Mouse (Mus musculus): ENCODE results near the gene Plin5.
"Not testable (repeated sequence)": the region's sequence is repeated elsewhere in the genome, so short reads cannot be mapped to it uniquely, and the experiment has no call there.

The Plin5 gene

DNA sequence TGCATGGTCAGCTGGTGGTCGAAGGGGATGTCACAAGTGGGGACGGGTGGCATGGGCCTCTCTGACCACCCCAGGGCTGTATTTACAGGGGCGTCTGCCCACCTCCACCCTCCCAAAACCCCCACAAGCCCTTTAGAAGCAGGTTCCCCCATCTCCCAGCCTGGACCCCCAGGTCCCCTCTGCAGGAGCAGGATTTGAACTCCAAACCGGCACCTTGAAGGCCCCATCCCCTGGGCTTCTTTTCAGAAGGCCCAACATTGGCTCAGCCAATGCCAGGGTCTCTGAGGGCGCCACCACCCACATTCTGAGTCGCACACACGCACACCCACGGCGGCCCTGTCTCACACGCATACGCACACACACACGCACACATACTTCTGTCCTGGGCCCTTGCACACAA is 5.8 kb upstream of the Plin5 start:
- CTCF ChIA-PET: interaction anchor here in 3 of 4 experiments (0.5 to 1.5 kb wide), 3 partner anchors 9 to 70 kb away, joined by 3 read pairs; no protein-coding TSS in a partner anchor
- POLR2A ChIA-PET: no interaction called here

DNA sequence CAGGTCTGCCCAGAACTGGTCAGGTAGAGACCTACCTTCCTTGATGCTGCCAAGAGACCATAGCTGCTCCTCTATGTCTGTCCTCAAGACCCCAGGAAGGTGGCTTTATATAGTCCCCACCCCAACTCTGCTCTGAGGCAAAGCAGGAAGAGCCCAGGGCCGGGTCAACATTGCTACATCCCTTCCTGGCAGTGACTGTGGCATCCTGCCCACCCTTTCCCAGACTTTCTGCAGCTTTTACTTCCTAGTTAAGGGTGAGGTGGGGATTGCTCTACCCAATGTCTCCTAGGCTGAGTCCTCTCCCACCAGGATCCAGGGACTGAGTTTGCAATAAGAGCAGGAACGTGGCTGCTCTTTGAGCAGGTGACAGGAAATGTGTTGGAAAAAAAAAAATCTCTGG is 4.4 kb upstream of the Plin5 start, which contains the start of gene Lrg1:
Lrg1 (minus strand) TSS at position 176 of the 400 bp plus-strand sequence.
- ChIA-PET POLR2A (interaction anchor here in 2 of 4 experiments (0.7 to 1.4 kb wide), 4 partner anchors 13 to 244 kb away, joined by 3 read pairs; no protein-coding TSS in a partner anchor), CTCF (interaction anchor here in 3 of 4 experiments (1.0 to 2.5 kb wide), 6 partner anchors 8 to 12 kb away, joined by 3 to 11 read pairs (median 5); no protein-coding TSS in a partner anchor)

DNA sequence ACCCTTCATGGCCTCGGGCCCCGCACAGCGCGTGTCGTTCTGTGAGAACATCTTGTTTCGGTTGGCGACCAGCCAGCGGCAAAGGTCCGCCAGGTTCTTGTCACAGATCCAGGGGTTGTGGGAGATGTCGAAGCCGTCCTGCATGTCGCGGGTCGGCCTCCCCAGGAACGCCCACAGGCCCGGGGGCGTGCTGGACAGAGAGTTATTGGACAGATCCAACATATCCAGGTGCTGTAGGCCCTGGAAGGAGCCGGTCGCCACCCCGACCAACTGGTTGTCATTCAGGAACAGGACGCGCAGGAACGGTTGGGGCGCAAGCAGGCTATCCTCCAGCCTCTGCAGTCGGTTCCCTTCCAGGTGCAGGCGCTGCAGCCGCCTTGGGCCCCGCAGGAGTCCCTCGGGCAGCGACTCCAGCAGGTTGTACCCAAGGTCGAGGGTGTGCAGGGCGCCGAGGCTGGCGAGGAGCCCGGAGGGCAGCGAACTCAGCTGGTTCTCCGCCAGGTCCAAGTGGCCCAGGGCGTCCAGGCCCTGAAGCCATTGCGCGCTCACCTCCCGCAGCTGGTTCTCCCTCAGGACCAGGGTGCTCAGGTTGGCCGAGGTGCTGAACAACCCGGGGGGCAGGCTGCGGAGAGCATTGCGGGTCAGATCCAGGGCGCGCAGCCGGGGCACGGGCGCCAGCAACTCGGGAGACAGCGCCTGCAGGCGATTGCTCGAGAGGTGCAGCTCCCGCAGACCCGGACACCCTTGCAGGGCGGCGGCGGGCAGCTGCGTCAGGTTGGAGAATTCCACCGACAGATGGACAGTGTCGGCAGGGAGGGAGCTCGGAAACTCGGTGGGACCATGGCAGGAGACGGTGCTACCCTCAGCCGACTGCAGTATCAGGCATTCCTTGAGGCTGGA is 2.8 kb upstream of the Plin5 start:
- POLR2A ChIA-PET: interaction anchor here in 3 of 4 experiments (0.9 to 2.7 kb wide), 7 partner anchors 11 to 99 kb away, joined by 3 to 9 read pairs (median 4); partner anchors contain the start of genes Hdgfl2 (in 2 of the 3), Dpp9 (in 1 of the 3) and Ubxn6 (in 1 of the 3)
- CTCF ChIA-PET: interaction anchor here (0.6 to 2.5 kb wide), 13 partner anchors 8 to 206 kb away, joined by 3 to 11 read pairs (median 5); partner anchors contain the start of genes Kdm4b (in 1 of the 4) and Sh3gl1 (in 1 of the 4)

DNA sequence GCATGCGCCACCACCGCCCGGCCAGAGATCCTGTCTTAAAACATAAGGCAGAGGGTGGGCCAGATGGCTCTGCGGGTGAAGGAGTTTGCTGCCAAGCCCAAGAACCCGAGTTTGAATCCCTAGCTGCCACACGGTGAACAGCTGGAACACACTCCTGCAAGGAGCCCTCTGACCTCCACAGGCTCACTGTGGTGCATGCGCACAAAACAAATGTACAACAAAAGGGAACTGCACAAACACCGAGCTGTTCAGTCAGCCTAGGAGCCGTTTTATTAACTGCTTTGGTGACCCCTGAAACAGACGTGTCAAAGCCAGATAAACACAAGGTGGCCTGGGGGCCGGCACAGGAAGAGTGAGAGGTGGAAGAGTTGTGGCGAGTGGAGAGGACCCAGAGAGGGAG is 2.0 kb upstream of the Plin5 start:
- POLR2A ChIA-PET: interaction anchor here in 3 of 4 experiments (0.5 to 2.7 kb wide), 7 partner anchors 12 to 347 kb away, joined by 3 to 9 read pairs (median 3); partner anchors contain the start of gene Hdgfl2 (in 1 of the 3)

DNA sequence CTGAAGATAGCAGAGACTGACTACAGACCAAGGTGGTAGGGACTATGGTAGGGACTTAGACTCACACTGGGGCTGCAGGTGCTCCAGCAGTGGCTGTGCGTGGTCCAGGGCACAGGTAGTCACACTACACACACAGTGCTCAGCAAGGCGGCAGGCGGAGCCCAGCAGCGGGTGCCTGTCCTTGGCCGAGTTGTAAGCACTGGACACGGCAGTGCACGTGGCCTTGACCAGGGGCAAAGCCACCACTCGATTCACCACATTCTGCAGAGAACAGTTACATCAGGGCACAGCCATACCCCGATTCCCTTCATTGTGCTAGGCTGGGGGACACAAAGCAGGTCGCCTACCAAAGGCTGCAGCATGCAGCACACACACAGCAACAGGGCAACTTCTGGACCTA is 1.2 kb downstream of the Plin5 start:
- POLR2A ChIA-PET: interaction anchor here in 2 of 4 experiments (0.6 kb wide), 2 partner anchors 26 to 228 kb away, joined by 3 to 4 read pairs; no protein-coding TSS in a partner anchor
- CTCF ChIA-PET: interaction anchor here in 3 of 4 experiments (0.6 to 1.4 kb wide), 6 partner anchors 9 to 161 kb away, joined by 3 to 9 read pairs (median 4); partner anchors contain the start of genes Sh3gl1 (in 1 of the 3) and Ticam1 (in 1 of the 3)

More for the DNA sequence above, 2.0 kb upstream of the Plin5 start:
- CTCF ChIA-PET: interaction anchor here in 2 of 4 experiments (0.6 to 1.6 kb wide), 3 partner anchors 12 to 144 kb away, joined by 4 to 7 read pairs (median 4); no protein-coding TSS in a partner anchor

DNA sequence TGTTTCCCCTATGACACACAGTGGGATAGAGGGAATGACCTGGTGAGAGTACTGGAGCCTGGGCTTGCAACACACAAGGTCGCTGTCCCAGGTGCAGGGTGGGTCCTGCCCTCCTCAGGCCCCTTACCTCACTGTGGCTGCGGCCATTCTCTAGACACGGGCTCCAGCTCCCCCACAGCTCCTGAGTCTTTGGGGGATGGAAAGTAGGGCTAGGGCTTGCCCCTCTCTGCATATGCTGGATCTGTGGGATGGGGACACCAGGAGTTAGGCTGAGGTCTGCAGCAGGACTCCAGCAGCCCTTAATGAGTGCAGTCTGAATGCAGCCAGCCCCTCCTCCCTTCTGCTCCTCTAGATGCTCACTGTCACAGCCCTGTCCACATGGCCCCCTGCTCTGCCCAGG is 4.7 kb downstream of the Plin5 start:
- POLR2A ChIA-PET: interaction anchor here in 1 of 4 experiments (1.0 to 1.9 kb wide), 4 partner anchors 13 to 142 kb away, joined by 3 to 4 read pairs (median 3); partner anchors contain the start of gene Hdgfl2

DNA sequence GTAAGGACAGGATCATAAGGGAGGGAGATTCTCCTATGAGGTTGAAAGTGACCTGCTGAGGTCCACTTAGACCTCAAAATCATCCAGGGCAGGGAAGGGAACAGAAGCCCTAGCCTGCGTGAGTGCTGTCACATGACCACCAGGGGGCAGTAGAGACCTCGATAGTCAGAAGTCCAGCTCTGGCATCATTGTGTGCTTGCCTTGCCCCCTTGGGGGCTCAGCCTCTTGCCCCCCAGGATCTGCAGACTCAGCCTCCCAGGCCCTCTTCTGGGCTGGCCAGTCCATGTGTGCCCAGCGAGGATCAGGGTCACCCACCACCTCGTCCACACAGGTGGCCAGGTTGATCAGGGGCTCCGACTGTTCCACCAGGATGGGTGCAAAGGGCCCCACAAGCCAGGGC is 5.5 kb downstream of the Plin5 start:
- CTCF ChIA-PET: interaction anchor here (0.5 to 2.6 kb wide), 49 partner anchors 9 to 441 kb away, joined by 3 to 18 read pairs (median 4); partner anchors contain the start of genes Lrg1 (in 2 of the 4), Sema6b (in 2 of the 4) and Dpp9 (in 1 of the 4)
- POLR2A ChIA-PET: interaction anchor here in 3 of 4 experiments (0.7 to 1.9 kb wide), 8 partner anchors 14 to 239 kb away, joined by 3 to 4 read pairs (median 3); partner anchors contain the start of gene Hdgfl2 (in 1 of the 3)

More for the DNA sequence above, 4.7 kb downstream of the Plin5 start:
- CTCF ChIA-PET: interaction anchor here in 3 of 4 experiments (1.0 to 2.6 kb wide), 15 partner anchors 8 to 440 kb away, joined by 3 to 18 read pairs (median 5); no protein-coding TSS in a partner anchor

DNA sequence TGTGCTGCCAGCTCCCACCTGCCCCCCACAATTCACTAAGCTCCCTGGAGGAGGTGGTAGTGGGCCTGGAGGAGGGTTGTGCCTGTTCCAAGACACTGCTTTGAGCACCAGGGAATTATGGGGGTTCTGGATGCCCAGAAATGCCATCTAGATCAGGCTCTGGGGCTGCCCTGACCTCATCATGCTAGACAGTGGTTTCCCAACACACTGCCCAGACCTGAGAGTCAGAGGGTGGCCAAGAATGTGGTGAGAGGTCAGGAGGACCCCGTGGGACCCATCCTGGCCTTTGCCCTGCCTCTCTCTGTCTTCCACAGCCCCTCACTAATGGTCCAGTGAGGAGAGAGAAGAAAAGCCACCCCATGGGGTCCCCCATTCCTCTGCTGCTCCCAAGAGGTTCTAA is 6.4 kb downstream of the Plin5 start:
- CTCF ChIA-PET: interaction anchor here (0.9 to 2.6 kb wide), 23 partner anchors 9 to 240 kb away, joined by 3 to 18 read pairs (median 5); partner anchors contain the start of genes Dpp9 (in 1 of the 4), Lrg1 (in 1 of the 4) and Sema6b (in 1 of the 4)
- POLR2A ChIA-PET: interaction anchor here in 2 of 4 experiments (0.7 to 1.1 kb wide), 3 partner anchors 15 to 521 kb away, joined by 3 to 4 read pairs (median 3); no protein-coding TSS in a partner anchor

DNA sequence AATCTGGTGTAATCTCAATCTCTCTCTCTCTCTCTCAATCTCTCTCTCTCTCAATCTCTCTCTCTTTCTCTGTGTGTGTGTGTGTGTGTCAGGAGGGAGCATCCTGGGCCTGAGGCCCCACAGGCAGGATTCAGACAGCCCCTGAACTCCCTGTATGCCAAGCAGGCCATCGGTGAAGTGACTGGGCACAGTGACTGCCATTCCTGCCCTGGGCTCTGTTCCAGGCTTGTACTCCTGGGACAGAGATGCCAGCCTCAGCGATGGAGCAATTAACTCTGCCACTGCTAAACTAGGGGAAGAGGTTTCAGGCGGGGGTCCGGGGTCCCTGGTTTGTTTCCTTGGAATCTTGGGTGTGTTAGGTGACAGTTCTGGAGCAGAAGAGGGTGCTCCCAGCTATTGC is 6.8 kb downstream of the Plin5 start:
- POLR2A ChIA-PET: no interaction called here
- CTCF ChIA-PET: interaction anchor here in 2 of 4 experiments (2.1 to 2.6 kb wide), 3 partner anchors 14 to 153 kb away, joined by 9 to 18 read pairs (median 10); no protein-coding TSS in a partner anchor

DNA sequence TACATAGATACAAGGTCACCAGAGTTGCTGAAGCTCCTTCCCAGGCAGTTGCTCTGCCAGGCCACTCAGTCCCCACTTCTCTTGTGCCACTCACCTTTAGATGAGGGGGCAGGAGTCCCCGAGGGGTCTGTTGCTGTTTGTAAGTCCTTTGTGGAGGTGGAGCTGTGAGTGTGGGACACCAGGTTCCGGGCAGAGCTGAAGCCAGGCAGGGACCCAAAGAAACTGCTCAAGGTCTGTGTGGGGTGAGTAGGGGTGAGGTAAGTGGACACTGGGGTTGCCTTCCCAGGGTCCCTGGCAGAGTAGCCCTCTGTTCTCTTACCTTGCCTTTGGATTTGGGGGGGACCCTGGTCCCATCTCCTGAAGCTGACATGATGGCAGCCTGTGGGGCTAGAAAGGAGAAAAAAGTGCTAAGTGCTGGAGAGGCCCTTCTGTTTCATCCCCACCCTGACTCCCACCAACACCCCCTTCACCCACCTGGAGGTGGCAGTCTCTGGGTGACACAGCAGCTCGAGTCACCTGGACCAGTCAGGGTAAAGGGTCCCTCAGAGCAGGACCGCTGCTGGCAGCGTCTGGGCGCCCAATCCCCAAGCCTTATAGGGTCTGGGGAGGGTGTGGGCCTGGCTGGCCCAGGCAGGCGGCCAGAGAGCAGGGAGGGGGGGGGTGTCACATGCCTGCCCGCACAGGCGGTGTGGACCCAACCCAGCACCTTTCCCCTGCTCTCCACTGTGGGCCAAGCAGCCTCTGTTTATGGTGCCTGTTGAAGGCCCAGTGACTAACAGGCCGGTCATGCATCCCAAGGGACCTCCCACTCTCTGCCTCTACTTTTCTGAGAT is 8.0 kb downstream of the Plin5 start, which contains the start of gene Plin4:
Plin4 (minus strand) TSS at position 585 of the 833 bp plus-strand sequence.
- ChIA-PET POLR2A (interaction anchor here in 2 of 4 experiments (0.8 to 2.4 kb wide), 10 partner anchors 8 to 152 kb away, joined by 3 to 9 read pairs (median 3); partner anchors contain the start of genes Chaf1a (in 1 of the 2), Hdgfl2 (in 1 of the 2) and Plin5 (in 1 of the 2)), CTCF (interaction anchor here in 2 of 4 experiments (0.6 to 1.8 kb wide), 6 partner anchors 8 to 242 kb away, joined by 3 to 7 read pairs (median 4); partner anchors contain the start of genes Plin5 (in 1 of the 2) and Sh3gl1 (in 1 of the 2))

DNA sequence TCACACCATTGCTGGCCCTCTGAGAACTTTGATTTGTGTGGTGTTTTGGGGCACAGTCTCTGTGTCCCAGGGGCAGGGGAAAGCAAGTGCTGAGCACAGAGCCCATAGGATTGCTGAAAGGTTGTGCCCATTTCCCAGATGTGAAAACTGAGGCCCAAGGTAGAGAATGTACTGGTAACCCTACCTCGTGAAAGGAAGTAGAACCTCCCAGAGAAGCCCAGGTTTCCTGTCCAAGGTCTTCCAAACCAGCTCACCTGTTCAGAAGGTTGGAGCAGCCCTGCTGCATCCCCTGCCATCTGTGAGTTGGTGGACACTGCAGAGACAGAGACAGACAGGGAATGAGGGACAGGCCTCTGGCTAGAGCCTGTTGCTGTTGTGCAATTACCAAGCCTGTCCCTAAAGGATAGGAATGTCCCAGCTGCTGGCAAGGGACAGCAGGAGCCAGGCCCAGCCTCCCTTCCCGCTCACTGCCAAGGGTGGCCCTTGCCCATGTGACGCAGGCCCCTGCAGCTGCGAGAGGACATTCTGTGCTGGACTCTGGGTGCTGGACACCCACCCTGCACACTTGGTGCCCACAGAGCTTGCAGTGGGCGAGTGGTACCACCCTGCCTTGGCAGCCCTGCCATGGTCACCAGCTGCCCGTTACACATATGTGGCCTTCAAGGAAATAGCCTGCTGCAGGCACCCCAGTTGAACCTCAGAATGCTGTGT is 8.9 kb downstream of the Plin5 start:
- POLR2A ChIA-PET: interaction anchor here in 2 of 4 experiments (0.8 to 2.4 kb wide), 9 partner anchors 9 to 117 kb away, joined by 3 to 9 read pairs (median 3); partner anchors contain the start of genes Chaf1a (in 1 of the 2), Hdgfl2 (in 1 of the 2) and Plin5 (in 1 of the 2)
- CTCF ChIA-PET: interaction anchor here in 1 of 4 experiments (1.2 to 1.8 kb wide), 2 partner anchors 9 to 23 kb away, joined by 6 to 7 read pairs; partner anchors contain the start of gene Plin5

DNA sequence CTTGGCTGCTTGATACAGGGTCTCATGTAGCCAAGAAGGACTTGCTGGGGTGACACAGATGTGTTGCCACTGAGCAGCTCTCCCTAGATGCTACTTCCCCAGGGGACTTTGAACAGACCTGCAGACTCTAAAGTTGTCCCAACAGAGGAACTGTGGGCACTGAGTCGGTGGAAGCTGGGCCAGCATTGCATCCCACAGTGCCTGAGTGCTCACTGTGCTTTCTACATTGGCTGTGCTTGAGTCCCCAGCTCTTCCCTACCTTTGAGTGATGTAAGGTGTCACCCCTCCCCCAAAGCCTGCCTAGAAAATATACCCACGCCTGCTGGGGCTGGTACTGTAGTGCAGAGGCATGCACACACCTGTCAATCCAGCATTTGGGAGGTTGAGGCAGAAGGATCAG is 9.7 kb downstream of the Plin5 start:
- POLR2A ChIA-PET: interaction anchor here in 1 of 4 experiments (1.1 to 2.4 kb wide), 2 partner anchors 10 to 29 kb away, joined by 3 to 9 read pairs; partner anchors contain the start of genes Hdgfl2 and Plin5
- CTCF ChIA-PET: interaction anchor here in 2 of 4 experiments (0.7 to 1.8 kb wide), 2 partner anchors 10 to 94 kb away, joined by 3 to 7 read pairs; partner anchors contain the start of gene Plin5 (in 1 of the 2)

DNA sequence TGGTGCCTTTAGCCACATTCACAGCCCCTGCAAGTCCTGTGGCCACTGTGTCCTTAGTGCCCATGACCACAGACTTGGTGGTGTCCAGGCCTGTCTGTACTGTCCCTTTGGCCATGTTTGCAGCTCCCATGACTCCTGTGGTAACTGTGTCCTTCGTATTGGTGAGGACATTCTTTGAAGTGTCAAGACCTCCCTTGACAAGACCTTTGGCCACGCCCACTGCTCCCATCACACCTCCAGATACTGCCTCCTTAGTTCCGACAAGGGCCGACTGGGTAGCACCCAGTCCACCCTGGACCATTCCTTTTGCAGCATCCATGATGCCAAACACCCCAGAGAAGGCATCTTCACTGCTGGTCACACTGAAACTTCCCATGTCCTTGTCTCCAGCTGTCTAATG is 10.4 kb downstream of the Plin5 start:
- ChIA-PET POLR2A (interaction anchor here in 3 of 4 experiments (0.5 to 2.4 kb wide), 4 partner anchors 10 to 405 kb away, joined by 3 to 9 read pairs (median 4); partner anchors contain the start of genes Hdgfl2 (in 1 of the 3) and Plin5 (in 1 of the 3)), CTCF (interaction anchor here in 2 of 4 experiments (0.5 to 0.9 kb wide), 3 partner anchors 10 to 244 kb away, joined by 3 to 9 read pairs (median 6); no protein-coding TSS in a partner anchor)

DNA sequence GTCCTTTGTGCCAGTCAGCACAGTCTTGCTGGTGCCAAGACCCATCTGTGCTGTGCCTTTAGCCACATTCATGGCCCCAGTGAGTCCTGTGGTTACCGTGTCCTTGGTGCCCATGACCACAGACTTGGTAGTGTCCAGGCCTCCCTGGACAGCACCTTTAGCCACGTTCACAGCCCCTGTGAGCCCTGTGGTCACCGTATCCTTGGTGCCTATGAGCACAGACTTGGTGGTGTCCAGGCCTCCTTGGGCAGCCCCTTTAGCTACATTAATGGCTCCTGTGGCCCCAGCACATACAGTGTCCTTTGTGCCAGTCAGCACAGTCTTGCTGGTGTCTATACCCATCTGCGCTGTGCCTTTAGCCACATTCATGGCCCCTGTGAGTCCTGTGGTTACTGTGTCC is 11.0 kb downstream of the Plin5 start:
- POLR2A ChIA-PET: not testable (repeated sequence)

DNA sequence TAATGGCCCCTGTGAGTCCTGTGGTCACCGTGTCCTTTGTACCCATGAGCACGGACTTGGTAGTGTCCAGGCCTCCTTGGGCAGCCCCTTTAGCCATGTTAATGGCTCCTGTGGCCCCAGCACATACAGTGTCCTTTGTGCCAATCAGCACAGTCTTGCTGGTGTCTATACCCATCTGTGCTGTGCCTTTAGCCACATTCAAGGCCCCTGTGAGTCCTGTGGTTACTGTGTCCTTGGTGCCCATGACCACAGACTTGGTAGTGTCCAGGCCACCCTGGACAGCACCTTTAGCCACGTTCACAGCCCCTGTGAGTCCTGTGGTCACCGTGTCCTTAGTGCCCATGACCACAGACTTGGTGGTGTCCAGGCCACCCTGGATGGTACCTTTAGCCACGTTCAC is 12.6 kb downstream of the Plin5 start:
- CTCF ChIA-PET, POLR2A ChIA-PET: not testable (repeated sequence)

More for the DNA sequence above, 11.0 kb downstream of the Plin5 start:
- CTCF ChIA-PET: interaction anchor here in 1 of 4 experiments (0.9 kb wide), 1 partner anchor 19 kb away, joined by 9 read pairs; no protein-coding TSS in a partner anchor
